Mouse (Mus musculus) kidney, adult 18-20 months (tissue): ENCODE results near the gene Dynlt1a.
"Not testable (repeated sequence)": the region's sequence is repeated elsewhere in the genome, so short reads cannot be mapped to it uniquely, and the experiment has no call there.

ENCODE experiments used
- DNase-seq: peaks from one replicate; pipeline ENCODE4 v3.0.0; 2021

Dynlt1a gene

GRCm38 (mm10) chr17:6286169-6286568 is 31.1 kb downstream of the Dynlt1a start:
- not testable (repeated sequence) for DNase-seq

DNA sequence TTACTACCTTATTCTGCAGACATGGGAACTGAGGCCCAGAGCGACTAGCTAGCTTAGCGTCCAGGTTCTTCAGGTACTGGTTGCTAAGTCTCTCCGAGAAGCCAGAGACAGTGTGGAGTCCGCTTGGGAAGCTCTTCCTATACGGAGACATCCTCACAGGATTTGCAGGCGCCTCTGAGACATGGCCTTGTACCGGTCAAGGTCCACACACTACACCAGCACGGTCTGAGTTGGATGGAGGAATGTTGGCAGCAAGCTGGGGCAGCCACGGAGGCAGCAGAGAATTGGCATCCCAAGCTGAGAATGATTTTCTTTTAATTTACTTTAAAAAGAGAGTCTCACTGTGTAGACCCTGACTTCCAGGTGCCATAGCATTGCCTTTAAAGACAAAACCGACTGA is 34.2 kb downstream of the Dynlt1a start:
- DNase-seq, result not testable (repeated sequence)

GRCm38 (mm10) chr17:6280513-6280912 is 36.8 kb downstream of the Dynlt1a start:
- DNase-seq, result not testable (repeated sequence)

DNA sequence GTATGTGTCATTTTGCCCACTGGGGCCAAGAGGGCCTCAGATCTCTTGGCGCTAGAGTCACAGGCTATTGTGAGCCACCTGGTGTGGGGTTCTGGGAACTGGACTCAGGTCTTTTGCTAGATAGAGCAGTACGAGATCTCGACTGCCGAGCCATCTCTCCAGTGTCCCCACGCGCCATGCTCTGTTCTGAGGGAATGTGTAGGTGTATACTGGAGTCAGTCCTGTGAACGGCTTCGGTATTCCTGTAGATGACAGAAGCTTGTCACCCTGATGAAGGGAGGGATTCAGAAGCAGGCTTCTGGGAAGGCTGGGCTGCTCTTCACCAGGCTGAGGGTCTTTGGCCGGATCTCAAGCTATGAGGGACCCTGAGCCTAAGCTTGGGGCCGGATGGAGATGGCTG is 37.5 kb downstream of the Dynlt1a start:
- DNase-seq, result not testable (repeated sequence)

DNA sequence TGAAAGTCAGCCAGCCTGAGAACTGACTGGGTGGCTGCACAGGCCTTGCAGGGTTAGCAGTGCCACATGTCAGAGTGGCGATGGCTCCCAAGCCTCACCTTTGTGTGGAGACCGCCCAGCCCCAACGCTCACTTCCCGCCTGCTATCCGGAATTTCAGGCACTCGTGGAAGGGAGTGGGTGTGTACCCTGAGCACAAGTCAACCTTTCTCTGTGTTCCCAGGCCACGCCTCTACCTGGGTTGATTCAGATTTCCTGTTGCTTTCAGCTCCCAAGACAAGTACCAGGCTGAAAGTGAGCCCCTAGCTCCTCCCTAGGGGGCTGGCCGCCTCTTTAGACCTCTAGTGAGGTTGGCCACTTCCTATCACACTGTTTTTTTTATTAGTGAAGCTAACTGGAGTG is 38.1 kb downstream of the Dynlt1a start:
- not testable (repeated sequence) for DNase-seq

DNA sequence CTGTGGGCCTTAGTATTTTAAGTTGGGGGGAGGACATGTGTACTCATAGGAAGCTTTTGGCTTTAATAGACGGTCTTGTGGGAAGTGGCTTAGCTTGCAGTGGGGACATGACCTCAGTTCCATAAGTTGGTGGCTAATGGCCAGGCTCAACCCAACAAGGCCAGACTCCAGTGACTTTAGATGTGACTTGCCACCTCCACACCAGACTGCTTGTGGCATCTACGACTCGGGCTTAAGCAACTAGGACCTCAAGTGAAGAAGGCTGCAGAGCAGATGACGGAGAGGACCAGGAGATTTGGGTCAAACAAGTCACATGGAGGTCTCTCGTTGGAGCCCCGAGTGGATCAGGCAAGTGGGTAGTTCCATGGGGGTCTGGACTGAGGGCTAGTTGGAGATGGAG is 42.6 kb downstream of the Dynlt1a start:
- not testable (repeated sequence) for DNase-seq

- DNase-seq, result not testable (repeated sequence)
Measured at GRCm38 (mm10) chr17:6271970-6272369, 45.3 kb downstream of the Dynlt1a start.

DNA sequence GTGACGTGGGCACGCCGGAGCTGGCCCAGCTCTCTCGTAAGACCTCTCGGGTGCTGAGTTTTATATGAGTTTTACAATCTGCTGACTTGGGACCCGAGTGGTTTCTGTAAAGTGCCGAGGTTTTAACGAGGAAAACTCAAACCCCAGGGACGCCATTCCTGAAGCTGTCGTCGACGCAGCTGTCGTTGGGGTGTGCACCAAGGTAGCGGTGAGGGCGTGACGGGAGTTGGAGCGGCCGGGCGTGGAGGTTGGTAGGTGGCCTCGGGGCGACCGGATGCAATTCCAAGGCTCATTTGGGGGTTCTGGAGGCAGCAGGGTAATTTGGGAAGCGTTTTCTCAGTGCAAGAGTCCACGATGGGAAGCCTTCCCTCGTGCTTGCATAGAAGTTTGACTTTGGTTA is 46.5 kb downstream of the Dynlt1a start:
- not testable (repeated sequence) for DNase-seq

DNA sequence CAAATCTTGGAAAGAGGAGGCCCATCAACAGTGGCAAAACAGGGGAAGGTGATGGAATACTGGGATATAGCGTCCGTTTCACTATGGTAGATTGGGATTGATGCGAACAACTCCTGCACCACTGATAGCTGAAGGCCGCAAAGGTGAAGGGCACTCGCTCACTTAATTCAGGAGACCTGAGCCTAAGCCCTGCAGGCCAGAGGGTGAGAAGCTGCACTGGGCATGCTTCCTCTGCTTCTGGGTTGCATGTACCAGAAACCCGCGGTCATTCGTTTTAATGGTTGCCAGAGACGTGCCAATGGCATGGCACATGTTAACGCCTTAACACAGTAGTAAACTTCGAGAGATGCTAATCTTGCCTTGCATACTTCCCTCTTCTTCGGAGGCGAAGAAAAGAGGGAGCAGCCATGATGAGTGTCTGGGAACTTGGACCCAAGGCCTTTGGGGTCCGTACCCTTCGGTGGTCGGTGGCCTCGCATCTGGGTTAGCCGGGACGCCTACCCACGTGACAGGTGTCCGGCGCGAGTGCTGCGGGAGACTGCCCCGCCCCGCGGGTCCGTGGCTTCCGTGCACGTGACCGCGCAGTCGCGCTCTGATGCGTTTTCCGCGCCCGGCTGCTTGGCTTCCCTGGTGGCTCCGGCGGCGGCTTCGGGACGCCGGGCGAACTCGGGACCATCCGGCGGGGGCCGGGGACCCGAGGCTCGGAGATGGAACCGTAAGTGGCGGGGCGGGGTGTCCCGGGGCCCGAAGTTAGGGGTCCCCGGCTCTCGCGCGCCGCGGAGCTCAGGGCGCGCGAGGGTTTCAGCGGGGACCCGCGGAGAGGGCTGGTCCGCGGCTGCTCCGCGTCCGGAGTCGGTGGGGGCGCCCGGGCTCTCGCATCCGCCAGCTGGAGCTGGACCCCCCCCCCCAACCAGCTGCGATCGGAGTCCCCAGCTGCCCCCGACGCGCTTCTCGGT is 47.1 kb downstream of the Dynlt1a start:
- DNase-seq, result peak; percentile 49

DNA sequence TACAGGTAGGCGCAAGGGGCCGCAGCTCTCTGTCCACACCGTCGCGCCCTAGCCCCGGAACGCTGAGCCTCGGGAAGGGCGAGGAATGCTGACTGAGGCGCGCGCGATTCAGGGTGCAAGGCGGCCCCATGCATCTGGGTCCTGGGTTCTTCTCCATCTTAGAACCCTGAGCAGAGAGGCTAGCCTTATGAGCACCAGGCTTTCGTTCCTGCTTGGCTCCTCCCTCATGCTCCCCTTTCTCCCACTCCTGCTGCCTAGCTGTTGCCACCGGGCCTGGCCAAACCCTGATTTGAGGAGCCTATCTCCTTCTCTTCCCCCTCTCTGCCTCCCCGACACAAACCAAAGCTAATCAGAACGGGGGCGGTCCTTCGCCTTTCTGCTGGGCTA is 60.2 kb downstream of the Dynlt1a start:
- not testable (repeated sequence) for DNase-seq

DNA sequence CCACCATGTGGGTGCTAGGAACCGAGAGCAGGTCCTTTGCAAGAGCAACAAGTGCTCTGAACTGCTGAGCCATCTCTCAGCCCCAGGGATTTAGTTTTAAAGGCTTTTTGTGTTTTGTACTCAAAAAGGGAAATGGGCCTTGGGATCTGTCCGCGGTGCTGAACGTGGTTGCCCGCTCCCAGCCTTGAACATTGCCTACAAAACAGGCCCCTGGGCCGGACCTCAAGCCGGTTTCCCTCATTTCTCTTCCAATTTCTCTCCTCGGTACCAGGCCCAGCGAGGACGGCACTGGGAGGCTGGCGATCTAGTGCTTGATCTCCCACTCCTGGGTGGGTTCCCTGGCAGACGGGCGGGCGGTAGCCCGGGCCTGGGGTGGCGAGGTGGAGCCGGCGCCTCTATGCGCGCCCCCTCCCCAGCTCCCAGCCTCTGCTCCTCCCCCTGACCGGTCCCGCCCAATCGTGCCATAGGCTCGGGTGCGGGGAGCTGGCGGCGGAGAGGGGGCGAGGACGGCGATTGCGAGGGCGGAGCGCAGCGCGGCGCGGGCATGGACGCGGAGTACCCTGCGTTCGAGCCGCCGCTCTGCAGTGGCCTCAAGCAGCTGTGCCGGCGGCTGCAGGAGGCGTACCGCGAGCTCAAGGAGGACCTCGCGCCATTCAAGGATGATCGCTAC is 60.8 kb downstream of the Dynlt1a start, which contains the start of gene Tmem181a:
Tmem181a (plus strand) TSS at position 461 of the 670 bp plus-strand sequence.
- DNase-seq, result not testable (repeated sequence)
